Mouse (Mus musculus) kidney, adult 2 months (tissue): ENCODE measurements around the gene C130050O18Rik.

ENCODE experiments used
- CTCF ChIP-seq: fragments of 200-500 bp; conservative IDR thresholded peaks from 2 replicates; pipeline ENCODE4 v1.5.1; 2011; ENCODE audit warnings: low read depth, mild to moderate bottlenecking, control low read depth, low read length, moderate library complexity, mixed read lengths; ENCODE audit not compliant: insufficient read depth, insufficient read length
- POLR2A ChIP-seq: fragments of 200-500 bp; IDR thresholded peaks from one replicate; pipeline ENCODE4 v1.6.1; 2011; ENCODE audit warnings: low read depth, low read length, control low read depth

- no peak for TF ChIP-seq POLR2A
- no peak for TF ChIP-seq CTCF
These were observed 36.0 kb downstream of the C130050O18Rik start for GRCm38 (mm10) chr5:139440926-139441725.
